Mouse (Mus musculus) megakaryocyte progenitor cell, adult 5-6 weeks (primary cell): ENCODE measurements around the gene Ralgps1. TPM values are rescaled to one million over a fixed set of nuclear protein-coding genes. Genes with fewer than 3 reads are reported as not detected.

Source experiments
- ATAC-seq: replicated peaks from 2 replicates; pipeline ENCODE4 v1.8.0; 2016; ENCODE audit warnings: mild to moderate bottlenecking, moderate TSS enrichment, inconsistent platforms; ENCODE audit not compliant: poor library complexity
- total RNA-seq, 2 experiments: library from RNA; stranded (forward) in 1 of 2; stranded (reverse) in 1 of 2; fragments of 157-497, 149-512 nt in 1 of 2; fragments of 200-1000 nt in 1 of 2; gene quantifications; 2 replicates each; pipeline versions ENCODE4 v1.2.3 to v1.2.4; 2015 to 2017

Gene Ralgps1
- total RNA-seq, 2 experiments from 2014 or later = 0.42 to 2.4 TPM

GRCm38 (mm10) chr2:33183321-33183720, 188.0 kb downstream of the Ralgps1 start:
- ATAC-seq = no peak

- no peak for ATAC-seq
These were observed 191.2 kb downstream of the Ralgps1 start for GRCm38 (mm10) chr2:33179930-33180630.

- no peak for ATAC-seq
These were observed 191.9 kb downstream of the Ralgps1 start for GRCm38 (mm10) chr2:33179171-33179929.

GRCm38 (mm10) chr2:33178243-33178932, 192.9 kb downstream of the Ralgps1 start:
- ATAC-seq = no peak

- ATAC-seq = no peak
These were observed 193.6 kb downstream of the Ralgps1 start for GRCm38 (mm10) chr2:33177443-33178242.

GRCm38 (mm10) chr2:33176921-33177320, 194.4 kb downstream of the Ralgps1 start:
- ATAC-seq = no peak

- peak; percentile 86 for ATAC-seq
These were observed 194.8 kb downstream of the Ralgps1 start for GRCm38 (mm10) chr2:33176516-33176915.

GRCm38 (mm10) chr2:33173686-33174085, 197.6 kb downstream of the Ralgps1 start:
- no peak for ATAC-seq

- ATAC-seq = peak; percentile 32
These were observed 198.2 kb downstream of the Ralgps1 start for GRCm38 (mm10) chr2:33173126-33173525.

GRCm38 (mm10) chr2:33170777-33171565, 200.3 kb downstream of the Ralgps1 start:
- ATAC-seq = no peak

GRCm38 (mm10) chr2:33169445-33169844, 201.8 kb downstream of the Ralgps1 start:
- ATAC-seq = no peak

- 0 out of 2 replicates have a peak, but pooled peaks have one; percentile 44 for ATAC-seq
These were observed 204.2 kb downstream of the Ralgps1 start for GRCm38 (mm10) chr2:33167060-33167459.

- ATAC-seq = no peak
These were observed 205.4 kb downstream of the Ralgps1 start for GRCm38 (mm10) chr2:33165710-33166374.

- ATAC-seq = no peak
These were observed 206.1 kb downstream of the Ralgps1 start for GRCm38 (mm10) chr2:33165229-33165628.

- no peak for ATAC-seq
These were observed 206.6 kb downstream of the Ralgps1 start for GRCm38 (mm10) chr2:33164646-33165045.

- no peak for ATAC-seq
These were observed 209.2 kb downstream of the Ralgps1 start for GRCm38 (mm10) chr2:33162126-33162525.

- no peak for ATAC-seq
These were observed 210.8 kb downstream of the Ralgps1 start for GRCm38 (mm10) chr2:33160326-33160973.

- no peak for ATAC-seq
These were observed 211.7 kb downstream of the Ralgps1 start for GRCm38 (mm10) chr2:33159593-33159992.

GRCm38 (mm10) chr2:33158895-33159294, 212.4 kb downstream of the Ralgps1 start:
- no peak for ATAC-seq
